Mouse (Mus musculus) embryo, embryonic 10.5 days (tissue): ENCODE data around the gene Dnal4.
A peak's percentile ranks its signal among the peaks of the same experiment; 100 is the strongest.

Experiments
- DNase-seq: peaks from one replicate; pipeline ENCODE4 v3.0.0-alpha.2; 2015; ENCODE audit warnings: low spot score

Gene Dnal4

DNA sequence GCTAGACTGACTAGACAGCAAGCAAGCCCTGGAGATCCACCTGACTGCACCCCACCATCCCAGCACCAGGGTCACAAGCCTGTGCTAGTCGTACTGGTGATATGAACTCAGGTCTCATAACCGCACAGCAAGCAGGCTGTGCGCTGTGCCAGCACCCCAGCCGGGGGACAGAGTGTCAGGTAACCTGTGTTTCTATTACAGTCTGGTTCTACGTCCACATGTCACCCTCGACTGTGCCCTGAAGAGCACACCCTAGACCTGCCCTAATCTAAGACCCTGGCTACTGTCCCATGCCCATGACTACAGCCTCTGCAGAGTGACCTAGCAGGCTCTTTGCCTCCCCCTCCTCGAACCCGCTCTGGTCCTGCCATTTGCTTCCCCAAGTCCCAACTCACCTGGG, 44.5 kb downstream of the Dnal4 start:
- no peak for DNase-seq

DNA sequence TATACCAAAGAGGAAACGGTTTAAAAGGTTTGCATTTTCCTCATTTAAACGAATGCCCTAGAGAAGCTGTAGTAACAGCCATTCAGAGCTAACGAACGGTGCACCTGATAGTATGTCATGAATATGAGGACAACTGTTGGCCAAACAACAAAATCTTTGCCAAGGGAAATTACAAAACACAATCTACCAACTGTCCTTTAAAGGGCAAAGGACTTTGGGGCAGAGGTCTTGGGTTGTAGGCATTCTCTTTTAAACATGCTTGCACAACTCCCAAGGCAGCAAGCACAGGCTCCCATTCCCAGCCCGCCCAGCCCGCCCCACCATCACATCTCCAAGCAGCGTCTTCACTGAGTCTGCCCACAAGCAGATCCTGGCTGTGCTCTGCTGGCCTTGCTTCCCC, 46.1 kb downstream of the Dnal4 start:
- DNase-seq = no peak

DNA sequence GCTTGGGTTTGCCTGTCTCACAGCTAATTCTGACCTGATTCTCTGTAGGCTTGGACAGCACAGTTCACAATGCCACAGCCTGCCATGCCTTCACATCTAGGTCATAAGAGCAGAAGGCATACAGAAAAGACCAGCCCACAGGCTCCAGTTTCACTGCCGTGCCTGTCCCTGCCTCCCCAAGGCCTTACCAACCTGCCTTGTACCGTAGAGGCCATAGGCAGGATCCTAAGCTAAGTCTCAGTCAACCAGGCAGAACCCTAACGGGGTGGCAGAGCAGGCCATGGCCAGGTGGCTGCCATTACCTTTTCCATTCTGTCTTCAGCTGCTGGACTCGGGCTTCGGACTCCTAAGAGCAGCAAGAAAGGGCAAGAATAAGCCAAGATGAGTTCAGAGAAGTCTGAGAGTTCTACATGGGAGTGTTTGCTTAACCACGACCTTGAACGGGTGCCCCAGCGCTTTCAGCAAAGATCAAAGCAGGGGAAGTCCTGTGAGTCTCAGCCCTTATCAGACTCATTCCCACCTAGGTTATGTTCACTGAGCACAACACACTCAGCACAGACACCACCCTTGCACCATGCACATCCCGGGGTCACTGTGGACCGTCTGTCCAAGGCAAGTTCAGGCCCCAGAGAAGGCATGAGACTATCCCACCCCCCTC, 48.8 kb downstream of the Dnal4 start:
- DNase-seq = no peak

DNA sequence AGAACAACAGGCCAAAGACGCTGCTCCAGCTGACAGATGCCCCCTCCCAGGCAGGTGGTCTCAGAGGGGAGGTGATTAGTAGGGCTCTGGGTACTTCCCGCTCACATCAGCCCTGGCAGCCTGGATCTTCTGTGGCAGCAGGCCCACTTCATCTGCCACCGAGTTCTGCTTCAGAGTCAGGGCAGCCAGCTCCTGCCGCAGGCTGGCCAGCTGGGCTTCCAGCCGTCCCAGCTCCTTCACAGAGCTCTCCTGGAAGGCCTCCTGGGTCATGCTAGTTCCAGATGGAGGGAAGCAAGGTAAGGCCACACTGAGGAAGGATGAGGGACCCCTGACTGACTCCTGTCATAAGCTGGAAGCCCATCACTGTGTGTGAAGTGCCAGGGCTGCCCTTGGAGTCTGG, 49.3 kb downstream of the Dnal4 start:
- DNase-seq = no peak

DNA sequence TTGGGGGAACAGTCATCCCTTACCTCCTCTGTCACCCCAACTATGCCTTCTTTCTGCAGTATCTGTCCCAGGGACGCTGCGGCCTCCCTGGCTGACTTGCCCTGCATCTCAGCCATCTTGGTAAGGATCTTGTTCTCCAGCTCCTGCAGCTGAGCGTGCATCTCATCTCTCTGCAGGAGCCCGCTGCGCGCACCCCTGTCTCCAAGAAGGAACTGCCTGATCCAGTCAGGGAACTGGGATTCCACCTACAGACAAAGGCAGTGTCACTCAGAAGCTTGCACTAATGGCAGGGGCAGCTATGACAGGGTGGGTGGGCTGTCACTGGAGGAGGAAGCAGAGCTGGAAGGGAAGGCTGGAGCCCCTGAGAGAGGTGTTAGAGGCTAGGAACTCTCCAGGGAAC, 49.8 kb downstream of the Dnal4 start:
- no peak for DNase-seq

GRCm38 (mm10) chr15:79725190-79725789, 52.4 kb downstream of the Dnal4 start:
- no peak for DNase-seq

DNA sequence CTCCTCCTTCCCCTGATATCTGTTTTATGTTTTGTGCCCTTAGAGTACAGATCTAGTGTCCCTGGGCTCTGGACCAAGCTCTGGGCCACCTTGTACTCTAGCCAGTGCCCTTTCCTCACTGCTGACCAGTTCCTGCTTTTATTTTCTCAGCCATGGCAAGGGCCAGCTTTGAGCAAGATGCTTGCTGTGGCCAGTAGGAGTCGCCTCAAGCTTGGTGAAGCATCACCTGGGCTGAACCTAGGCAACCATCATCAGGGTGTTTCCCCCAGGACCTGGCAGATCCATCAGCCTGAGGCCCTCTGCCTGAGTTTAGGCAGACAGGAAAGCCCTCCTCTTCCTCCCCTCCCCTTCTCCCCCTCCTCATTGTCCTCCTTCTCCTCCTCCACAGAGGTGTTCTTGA, 54.2 kb downstream of the Dnal4 start:
- DNase-seq = peak; percentile 25

DNA sequence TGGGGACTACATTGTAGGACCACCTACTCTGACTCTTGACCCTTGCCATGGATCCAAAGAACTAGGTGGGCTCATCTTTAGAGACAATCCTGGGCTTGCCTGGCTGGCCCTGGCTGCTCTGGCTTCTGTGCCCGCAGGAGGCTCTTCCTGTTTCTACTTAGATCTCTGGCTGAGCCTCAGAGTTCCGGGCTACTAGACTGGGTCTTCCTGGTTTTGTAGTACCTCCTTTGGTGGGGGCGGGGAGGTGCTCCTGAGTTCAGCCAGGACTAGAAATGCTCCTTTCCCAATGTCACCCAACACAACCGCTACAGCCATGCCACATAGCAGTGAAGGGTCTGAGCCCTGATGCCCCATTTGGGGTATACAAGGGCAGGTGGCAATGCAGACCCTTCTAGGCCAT, 56.9 kb downstream of the Dnal4 start:
- no peak for DNase-seq

DNA sequence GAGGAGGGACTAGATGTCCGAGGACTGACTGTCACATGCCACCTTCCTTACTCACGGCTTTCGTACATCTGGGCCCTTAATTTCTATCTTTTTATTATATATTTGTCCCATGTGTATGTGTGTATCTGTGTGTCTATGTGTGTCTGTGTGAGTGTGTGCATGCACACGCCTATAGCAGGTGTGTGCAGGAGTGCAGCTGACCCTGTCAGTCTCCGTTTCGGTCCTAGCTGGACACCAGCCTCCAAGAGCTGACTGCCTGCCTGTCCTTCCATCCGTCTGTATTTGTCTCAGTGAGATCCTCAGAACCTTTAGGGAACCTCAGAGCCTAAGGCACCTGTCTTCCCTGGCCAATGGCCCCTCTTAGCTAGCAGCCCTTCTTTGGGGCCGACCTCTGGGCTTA, 57.4 kb downstream of the Dnal4 start:
- DNase-seq = no peak

DNA sequence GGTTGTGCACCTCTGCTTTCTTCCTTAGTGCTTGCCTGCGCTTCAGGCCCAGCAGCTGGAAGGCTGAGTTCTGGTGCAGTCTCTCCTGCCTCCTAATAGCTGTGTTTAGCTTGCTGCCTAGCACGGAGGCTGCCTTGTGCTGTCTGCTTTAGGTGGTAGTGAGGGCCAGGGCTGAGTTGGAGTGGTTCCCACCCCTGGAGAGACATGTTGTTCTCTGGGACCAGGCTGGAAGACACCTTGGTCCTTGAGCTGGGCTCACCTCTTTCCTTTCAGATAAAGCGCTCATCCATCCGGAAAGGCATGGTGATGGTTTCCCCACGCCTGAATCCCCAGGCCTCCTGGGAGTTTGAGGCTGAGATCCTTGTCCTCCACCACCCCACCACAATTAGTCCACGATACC, 60.9 kb downstream of the Dnal4 start:
- DNase-seq = no peak

DNA sequence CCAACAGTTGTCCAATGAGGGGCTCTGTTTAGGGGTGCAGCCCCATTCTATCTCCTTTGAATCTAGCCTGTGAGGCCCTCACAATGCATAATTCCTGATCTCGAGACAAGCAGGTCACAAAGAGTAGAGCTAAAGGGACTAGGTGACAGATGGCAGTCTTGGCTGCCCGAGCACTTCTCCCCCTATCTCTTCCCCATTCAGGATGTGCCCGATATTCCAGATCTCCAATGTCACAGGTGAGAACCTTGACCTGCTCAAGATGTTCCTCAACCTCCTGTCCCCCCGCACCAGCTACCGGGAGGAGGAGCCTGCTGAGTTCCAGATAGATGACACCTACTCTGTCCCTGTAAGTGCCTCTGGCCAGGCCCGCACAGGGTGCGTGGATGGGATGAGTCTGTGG, 62.0 kb downstream of the Dnal4 start:
- no peak for DNase-seq
